Mouse (Mus musculus): Measurements from ENCODE around the gene Usp29.

GRCm38 (mm10) chr7:6835351-6835750 is 105.0 kb downstream of the Usp29 start:
- TF ChIP-seq CTCF (IDR thresholded peaks at IDR 0.05; ENCODE audit: low read depth, low read length) (no peak), POLR2A (IDR thresholded peaks at IDR 0.05; ENCODE audit: extremely low read depth, insufficient read depth, low read length) (no peak)
